Mouse (Mus musculus) liver, embryonic 16.5 days (tissue): ENCODE measurements around the gene Tjp2. TPM values are rescaled to one million over a fixed set of nuclear protein-coding genes. Genes with fewer than 3 reads are reported as not detected.
"Not testable (repeated sequence)": the region's sequence is repeated elsewhere in the genome, so short reads cannot be mapped to it uniquely, and the experiment has no call there.

ENCODE experiments used
- ATAC-seq: fragments of 200-750 bp; cut with Nextera tagmentation; 2 replicates; pipeline ENCODE4 v1.8.0; 2017; ENCODE audit warnings: low read depth, mild to moderate bottlenecking, moderate number of reproducible peaks, moderate library complexity
- H3K27ac ChIP-seq: fragments of 300-500 bp; sonication (generic); 2 replicates; pipeline ENCODE4 v1.5.1; 2014; ENCODE audit warnings: mild to moderate bottlenecking, low read length
- H3K27me3 ChIP-seq: fragments of 300-500 bp; sonication (generic); 2 replicates; pipeline ENCODE4 v1.6.1; 2014; ENCODE audit warnings: low read depth, low read length, mixed read lengths; ENCODE audit not compliant: control insufficient read depth, insufficient read depth
- H3K36me3 ChIP-seq: fragments of 300-500 bp; sonication (generic); 2 replicates; pipeline ENCODE4 v1.6.1; 2014; ENCODE audit warnings: mild to moderate bottlenecking; ENCODE audit not compliant: control insufficient read depth, insufficient read depth
- H3K4me1 ChIP-seq: fragments of 300-500 bp; sonication (generic); 2 replicates; pipeline ENCODE4 v1.6.1; 2014; ENCODE audit warnings: low read depth, low read length, mixed read lengths; ENCODE audit not compliant: control insufficient read depth
- H3K4me2 ChIP-seq: fragments of 300-500 bp; sonication (generic); 2 replicates; pipeline ENCODE4 v1.6.1; 2014; ENCODE audit warnings: low read depth, low read length, mixed read lengths
- H3K4me3 ChIP-seq: fragments of 300-500 bp; sonication (generic); 2 replicates; pipeline ENCODE4 v1.5.1; 2014; ENCODE audit warnings: low read depth, mild to moderate bottlenecking, low read length
- H3K9ac ChIP-seq: fragments of 300-500 bp; sonication (generic); 2 replicates; pipeline ENCODE4 v1.6.1; 2014; ENCODE audit warnings: low read depth, low read length
- H3K9me3 ChIP-seq: fragments of 300-500 bp; sonication (generic); replicated peaks from 2 replicates; pipeline ENCODE4 v1.6.1; 2016; ENCODE audit warnings: low read length; ENCODE audit not compliant: control insufficient read depth
- WGBS: fragments of 180-500 bp; shearing (Covaris S2); extraction: QIAGEN DNeasy Blood & Tissue Kit; methylation state at CpG from one replicate; pipeline ENCODE4 v1.1.7; 2014; ENCODE audit not compliant: insufficient replicate concordance; 5-methylcytosine and 5-hydroxymethylcytosine counted together
- polyA plus RNA-seq: library from polyadenylated mRNA; unstranded; fragments of >200 nt; fragmentation: Nextera tagmentation; extraction: Ambion mirVana; gene quantifications from 2 replicates; pipeline ENCODE4 v1.2.1, GENCODE M21; 2015

The Tjp2 gene
- polyA plus RNA-seq, 1 experiment from 2014 or later, result 6.6 TPM

DNA sequence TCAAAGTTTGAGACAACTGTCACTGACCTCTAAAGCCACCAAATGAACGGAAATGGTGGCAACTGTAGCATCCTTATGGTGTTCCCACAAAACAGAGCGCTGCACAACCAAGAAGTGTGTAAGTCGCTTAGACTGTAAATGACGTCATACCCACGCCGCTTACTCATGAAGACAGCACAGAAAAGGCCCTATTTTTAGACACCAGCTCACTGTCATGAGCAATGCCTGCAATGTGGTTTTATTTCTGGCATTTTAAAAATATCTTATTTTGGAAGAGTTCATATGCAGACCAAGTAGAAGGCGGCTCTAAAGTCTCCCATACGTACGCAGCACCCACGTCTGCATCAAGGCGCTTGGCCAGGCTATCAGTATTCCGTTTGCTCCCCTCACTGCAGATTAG, 117.1 kb downstream of the Tjp2 start:
- Histone ChIP-seq H3K27ac (no peak overlapping the region), H3K9ac (no peak overlapping the region), H3K4me2 (no peak overlapping the region), H3K9me3 (no peaks in the 10 kb centered on the region), H3K27me3 (no peaks in the 10 kb centered on the region), H3K4me3 (no peak overlapping the region), H3K36me3 (peaks cover 38% of the 10 kb centered on the region), H3K4me1 (no peaks in the 10 kb centered on the region)
- no peak for ATAC-seq
- WGBS, result 78% methylated on average over 12 of the region's 12 CpGs

DNA sequence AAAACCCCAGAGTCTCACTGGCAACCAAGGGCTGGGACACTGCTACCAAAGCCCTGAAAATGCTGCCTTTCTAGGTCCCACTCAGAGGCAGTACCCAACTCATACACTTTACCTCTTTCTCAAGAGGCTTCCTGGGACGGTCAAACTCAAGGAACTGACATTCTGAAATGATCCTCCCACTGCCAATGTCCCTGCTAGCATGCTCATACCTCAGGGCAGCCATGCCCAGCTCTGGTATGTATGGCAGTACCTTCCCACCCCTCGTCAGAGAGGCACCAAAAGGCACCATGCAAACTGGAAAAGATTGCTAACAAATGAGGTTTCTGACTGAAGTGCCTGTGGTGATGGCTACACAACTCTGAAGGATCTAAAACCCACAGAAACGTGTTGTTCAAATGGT, 121.0 kb downstream of the Tjp2 start:
- ATAC-seq, result no peak
- Histone ChIP-seq H3K4me3 (no peak overlapping the region), H3K4me2 (no peak overlapping the region), H3K9ac (no peak overlapping the region), H3K27me3 (no peaks in the 10 kb centered on the region), H3K9me3 (no peaks in the 10 kb centered on the region), H3K27ac (no peak overlapping the region), H3K4me1 (no peaks in the 10 kb centered on the region), H3K36me3 (peaks cover 6% of the 10 kb centered on the region)
- 59% methylated on average over 3 of the region's 3 CpGs for WGBS

DNA sequence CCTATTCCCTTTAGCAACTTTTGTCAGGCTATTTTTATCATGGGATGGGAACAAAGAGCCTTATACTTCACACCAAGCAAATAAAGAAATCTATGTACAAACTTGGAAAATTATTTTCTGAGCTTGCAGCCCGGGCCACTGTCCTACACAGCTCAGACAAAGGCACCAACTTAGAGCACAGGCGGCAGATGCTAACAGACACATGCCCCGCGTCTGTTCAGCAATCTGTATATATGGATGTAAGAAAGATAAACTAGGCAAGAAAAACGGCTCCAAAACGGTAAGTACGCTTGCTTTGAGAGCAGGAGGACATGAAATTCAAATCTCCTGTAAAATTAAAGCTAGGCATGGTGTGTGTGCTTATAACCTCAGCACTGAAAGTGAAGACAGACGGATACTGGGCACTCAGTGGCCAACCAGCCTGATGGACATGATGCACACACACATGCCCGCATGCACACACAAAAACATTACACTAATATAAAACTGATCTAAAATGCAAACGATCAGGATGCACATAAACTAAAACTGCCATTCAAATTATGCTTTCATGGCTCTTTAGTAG, 122.2 kb downstream of the Tjp2 start:
- no peaks in the 10 kb centered on the region; the same call in 1 of the 2 replicates for H3K36me3 ChIP-seq
- no peaks in the 10 kb centered on the region for H3K27me3 ChIP-seq
- H3K4me2 ChIP-seq, result no peak overlapping the region
- no peaks in the 10 kb centered on the region for H3K9me3 ChIP-seq
- H3K27ac ChIP-seq, result no peak overlapping the region
- ATAC-seq, result no peak
- H3K4me1 ChIP-seq, result no peaks in the 10 kb centered on the region
- 67% methylated on average over 10 of the region's 10 CpGs for WGBS
- no peak overlapping the region for H3K4me3 ChIP-seq
- H3K9ac ChIP-seq, result no peak overlapping the region

DNA sequence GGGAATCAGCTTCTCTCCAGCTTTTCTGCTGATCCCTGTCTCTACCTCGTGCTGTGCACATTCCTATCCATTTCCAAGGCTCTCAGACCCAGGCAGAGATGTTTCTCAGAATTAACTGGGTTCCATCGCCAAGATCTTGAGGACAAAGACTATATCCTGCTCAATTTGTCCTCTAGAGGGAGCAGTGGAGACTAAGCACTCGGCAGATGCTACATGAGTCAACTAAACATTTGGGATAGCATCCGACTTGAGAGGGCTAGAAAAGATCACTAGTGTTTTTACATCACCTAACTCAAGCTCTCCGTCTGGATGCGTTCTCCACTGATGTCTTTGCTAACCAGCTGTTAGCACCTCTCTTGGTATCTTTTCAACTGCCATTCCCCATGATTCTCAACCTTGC, 123.6 kb downstream of the Tjp2 start:
- Histone ChIP-seq H3K4me1 (no peaks in the 10 kb centered on the region), H3K9ac (no peak overlapping the region), H3K27ac (no peak overlapping the region), H3K36me3 (no peaks in the 10 kb centered on the region), H3K4me2 (no peak overlapping the region), H3K4me3 (no peak overlapping the region), H3K27me3 (no peaks in the 10 kb centered on the region), H3K9me3 (no peaks in the 10 kb centered on the region)
- ATAC-seq, result no peak
- 60% methylated on average over 6 of the region's 6 CpGs for WGBS

DNA sequence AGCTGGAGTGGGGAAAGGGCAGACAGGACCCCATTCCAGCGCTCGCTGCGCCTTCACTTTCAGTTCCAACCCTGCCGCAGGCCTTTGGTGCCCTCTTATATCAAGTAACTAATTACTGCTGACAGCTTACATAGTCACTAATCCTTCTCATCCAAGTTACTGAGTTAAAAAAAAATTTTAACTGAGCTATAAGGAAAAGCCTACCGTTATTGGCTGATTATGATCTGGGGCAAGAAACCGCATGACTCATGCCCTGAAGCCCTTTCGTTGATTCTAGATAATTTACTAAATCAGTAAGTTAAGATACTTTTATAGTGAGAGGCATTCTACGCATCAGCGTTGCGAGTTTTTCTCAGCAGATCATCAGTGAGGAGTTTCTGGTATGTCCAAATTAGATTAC, 126.1 kb downstream of the Tjp2 start:
- ATAC-seq, result no peak
- 69% methylated on average over 10 of the region's 10 CpGs for WGBS
- Histone ChIP-seq H3K9me3 (no peaks in the 10 kb centered on the region), H3K27ac (no peak overlapping the region), H3K27me3 (no peaks in the 10 kb centered on the region), H3K9ac (no peak overlapping the region), H3K4me1 (no peaks in the 10 kb centered on the region), H3K36me3 (no peaks in the 10 kb centered on the region), H3K4me2 (no peak overlapping the region), H3K4me3 (no peak overlapping the region)

DNA sequence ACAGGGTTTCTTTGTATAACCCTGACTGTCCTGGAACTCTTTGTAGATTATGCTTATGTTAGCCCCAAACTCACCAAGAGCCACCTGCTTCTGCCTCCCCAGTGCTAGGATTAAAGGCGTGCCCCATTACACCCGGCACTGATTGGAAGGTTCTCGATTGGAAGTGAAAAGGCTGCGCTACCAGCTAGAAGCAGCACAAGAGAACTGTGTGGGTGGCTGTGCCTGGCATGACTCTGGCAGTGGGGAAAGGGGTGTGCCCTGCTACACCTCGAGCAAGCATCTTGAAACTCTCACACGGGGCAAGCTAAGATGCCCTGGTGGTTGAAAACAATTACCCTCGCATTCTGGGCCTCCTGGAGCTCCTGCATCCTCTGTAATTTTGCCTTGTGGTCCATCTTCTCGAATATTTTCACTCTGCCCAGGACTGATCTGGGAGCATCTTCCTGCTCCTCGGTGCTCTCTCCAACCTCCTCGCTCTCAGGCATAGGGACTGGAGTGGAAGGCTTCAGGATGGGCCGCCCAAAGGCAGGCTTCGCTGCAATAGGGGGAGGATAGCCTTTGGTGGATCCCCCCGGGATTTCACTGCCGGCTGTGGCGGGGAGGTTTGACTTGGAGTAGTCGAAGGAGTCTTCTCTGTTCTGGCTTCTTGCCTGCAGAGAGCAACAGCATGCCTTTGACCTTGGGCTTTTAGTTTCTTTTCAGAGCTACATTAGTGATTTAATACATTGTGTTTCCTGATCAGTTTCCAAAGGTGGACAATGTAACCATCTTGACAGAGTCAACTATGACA, 127.0 kb downstream of the Tjp2 start:
- no peaks in the 10 kb centered on the region for H3K36me3 ChIP-seq
- no peaks in the 10 kb centered on the region for H3K27me3 ChIP-seq
- H3K9ac ChIP-seq, result no peak overlapping the region
- H3K27ac ChIP-seq, result no peak overlapping the region
- WGBS, result 68% methylated on average over 16 of the region's 16 CpGs
- no peaks in the 10 kb centered on the region for H3K9me3 ChIP-seq
- H3K4me1 ChIP-seq, result no peaks in the 10 kb centered on the region
- no peak for ATAC-seq
- no peak overlapping the region for H3K4me3 ChIP-seq
- no peak overlapping the region for H3K4me2 ChIP-seq

DNA sequence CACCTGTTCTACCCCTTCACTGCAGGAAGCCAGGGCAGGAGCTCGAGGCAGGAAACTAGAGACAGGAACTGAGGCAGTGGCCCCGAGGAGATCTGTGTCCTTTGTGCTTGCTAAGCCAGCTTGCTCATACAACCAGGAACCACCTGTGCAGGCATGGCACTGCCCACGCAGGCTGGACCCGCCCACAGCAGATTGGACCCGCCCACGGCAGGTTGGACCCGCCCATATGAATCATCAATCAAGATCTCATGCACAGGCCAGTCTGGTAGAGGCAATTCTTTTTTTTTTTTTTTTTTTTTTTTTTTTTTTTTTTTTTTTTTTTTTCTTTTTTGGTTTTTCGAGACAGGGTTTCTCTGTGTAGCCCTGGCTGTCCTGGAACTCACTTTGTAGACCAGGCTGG, 132.8 kb downstream of the Tjp2 start:
- not testable (repeated sequence) for H3K36me3 ChIP-seq, H3K27ac ChIP-seq, H3K27me3 ChIP-seq, H3K4me2 ChIP-seq, ATAC-seq, H3K9ac ChIP-seq, H3K4me3 ChIP-seq, H3K4me1 ChIP-seq, H3K9me3 ChIP-seq
- 43% methylated on average over 8 of the region's 8 CpGs for WGBS

DNA sequence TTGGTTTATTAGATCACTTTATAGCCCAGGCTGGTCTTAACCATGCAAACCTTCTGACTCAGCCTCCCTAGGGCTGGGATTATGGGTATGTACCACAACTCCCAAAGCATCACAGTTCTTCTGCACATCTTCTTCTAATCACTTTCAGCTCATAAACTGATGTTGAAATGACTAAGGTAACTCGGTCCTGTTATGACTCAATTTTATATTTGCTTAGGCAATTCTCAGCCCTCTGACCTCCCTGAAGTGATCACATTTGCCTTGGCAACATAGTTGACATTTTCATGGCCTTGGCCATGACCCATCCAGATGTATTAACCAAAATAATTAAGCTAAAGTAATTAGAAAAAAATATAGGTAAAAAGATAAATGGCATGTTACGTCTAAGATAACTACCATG, 134.5 kb downstream of the Tjp2 start:
- ATAC-seq, result no peak
- WGBS, result 55% methylated on average over 2 of the region's 2 CpGs
- Histone ChIP-seq H3K9ac (no peak overlapping the region), H3K4me2 (no peak overlapping the region), H3K27me3 (no peaks in the 10 kb centered on the region), H3K36me3 (no peaks in the 10 kb centered on the region), H3K4me1 (no peaks in the 10 kb centered on the region), H3K4me3 (no peak overlapping the region), H3K9me3 (no peaks in the 10 kb centered on the region), H3K27ac (no peak overlapping the region)

DNA sequence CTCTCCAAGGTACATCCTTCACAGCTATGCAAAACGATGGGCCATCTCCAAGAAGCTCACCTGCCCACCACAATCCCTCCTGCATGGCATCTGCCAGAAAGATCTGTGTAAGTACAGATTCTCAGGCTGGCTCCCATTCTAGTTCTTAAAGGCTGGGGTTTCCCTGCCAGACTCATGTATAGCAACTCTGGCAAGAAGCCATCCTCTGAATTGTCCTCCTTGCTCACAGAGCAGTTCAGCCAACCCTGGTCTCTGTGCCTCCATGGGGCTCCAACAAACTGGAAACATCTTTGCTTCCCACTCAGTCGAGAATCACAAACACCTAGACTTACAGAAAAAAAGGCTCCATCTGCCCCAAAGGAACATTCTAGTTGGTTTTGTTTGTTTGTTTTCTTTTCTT, 139.5 kb downstream of the Tjp2 start:
- Histone ChIP-seq H3K9me3 (no peaks in the 10 kb centered on the region), H3K4me2 (no peak overlapping the region), H3K27ac (no peak overlapping the region), H3K36me3 (no peaks in the 10 kb centered on the region), H3K4me3 (no peak overlapping the region), H3K27me3 (no peaks in the 10 kb centered on the region), H3K4me1 (no peaks in the 10 kb centered on the region), H3K9ac (no peak overlapping the region)
- WGBS, result 59% methylated on average over 2 of the region's 2 CpGs
- no peak for ATAC-seq
